Mouse (Mus musculus): ENCODE data around the gene Sorl1.
A peak's percentile ranks its signal among the peaks of the same experiment; 100 is the strongest.

Sorl1 gene

DNA sequence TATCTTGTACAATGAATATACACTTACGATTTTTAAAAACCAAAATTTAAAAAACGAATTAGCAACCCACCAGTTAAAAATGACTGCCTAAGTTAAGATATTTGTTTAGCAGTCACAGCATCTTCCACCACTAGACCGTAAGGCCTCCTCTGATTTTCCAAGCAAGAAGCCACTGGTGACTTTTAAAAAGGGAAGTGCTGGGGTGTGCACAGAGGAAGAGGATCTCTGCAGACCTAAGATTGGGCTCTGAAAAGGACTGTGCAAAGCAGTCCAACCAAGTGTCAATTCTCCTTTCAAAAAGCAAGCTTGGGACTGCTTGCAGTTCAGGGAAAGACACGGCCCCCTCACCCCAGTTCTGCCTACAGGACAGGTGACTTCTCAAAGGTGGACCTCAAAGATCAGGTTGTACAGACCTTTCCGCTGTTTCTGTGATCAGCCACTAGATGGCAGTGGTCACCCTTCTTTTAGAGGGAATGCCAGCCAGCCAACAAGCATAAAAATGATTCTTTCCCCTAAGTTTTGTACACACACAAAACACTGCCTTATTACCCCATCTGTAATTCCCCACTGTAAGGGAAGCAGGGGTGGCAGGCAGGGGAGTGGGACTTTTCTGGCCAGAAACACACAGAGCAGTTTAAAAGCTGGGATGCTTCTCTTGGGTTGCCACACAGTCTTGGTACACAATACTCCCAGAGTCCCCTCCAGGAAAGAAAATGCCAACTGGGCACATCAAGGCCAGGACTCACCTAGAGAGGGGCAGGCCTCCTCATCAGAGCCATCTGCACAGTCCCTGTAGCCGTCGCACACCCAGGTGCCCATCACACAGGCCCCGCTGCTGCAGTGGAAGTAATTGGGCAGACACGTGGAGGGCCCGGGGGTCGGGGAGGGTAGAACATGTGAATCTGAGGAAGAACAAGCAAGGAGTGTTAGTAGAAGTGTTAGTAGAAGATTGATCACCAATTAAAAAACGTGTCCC is 124.3 kb downstream of the Sorl1 start:
- DNase-seq, result peak; percentile 55 to 59

DNA sequence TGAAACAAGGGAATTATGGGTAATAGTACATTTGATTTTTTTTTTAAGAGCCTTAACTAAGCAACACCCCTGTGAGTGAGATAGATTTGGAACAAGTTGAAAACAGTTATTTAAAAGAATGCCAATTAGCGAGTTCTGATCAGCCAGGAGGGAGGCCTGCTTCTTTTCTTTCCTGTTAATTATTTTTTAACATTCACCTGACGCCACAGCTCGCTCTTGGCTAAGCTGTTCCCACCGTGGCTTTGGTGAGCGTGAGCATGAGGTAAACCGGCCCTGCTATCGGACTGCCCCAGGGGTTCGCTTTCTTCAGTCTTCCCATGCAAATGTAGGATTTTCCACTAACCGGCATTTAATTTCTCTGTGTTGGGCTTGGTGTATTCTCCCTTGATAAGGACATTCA is 128.8 kb downstream of the Sorl1 start:
- DNase-seq, result peak in 1 of 2 experiments; percentile 18

DNA sequence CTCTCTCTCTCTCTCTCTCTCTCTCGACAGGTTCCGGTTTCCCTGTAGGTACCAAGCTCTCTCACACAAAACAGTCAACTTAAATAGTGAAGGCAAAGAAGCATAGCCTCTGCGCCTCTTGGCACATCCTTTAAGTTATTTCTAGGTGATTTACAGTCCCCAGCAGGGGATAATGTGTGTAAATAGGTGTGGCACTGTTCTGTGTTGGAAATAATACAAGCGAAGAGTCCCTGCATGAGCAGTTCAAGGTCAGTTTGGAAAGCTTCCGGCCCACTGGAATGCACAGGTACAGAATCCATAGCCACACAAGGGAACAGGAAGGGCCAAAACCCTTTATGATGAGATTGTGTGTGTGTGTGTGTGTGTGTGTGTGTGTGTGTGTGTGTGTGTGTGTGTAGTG is 130.3 kb downstream of the Sorl1 start:
- no peak for DNase-seq

DNA sequence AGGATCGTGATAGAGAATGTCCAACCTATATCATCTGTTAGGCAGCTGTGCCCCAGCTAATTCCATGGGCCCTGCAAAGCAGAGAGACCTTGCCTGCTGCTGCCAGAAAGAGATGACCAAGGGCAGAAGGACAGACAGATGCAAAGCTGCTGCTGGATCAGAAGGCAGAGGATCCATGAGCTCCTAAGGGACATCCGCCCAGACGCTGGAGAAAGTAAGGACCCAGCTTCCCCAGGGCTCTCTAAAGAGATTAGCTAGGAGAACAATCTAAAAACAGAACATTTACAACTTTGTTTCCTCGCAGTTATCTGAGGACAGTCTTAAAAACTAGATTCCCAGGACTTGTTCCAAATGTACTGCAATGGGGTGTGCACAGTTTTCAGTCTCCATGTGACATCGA is 131.3 kb downstream of the Sorl1 start:
- no peak for DNase-seq

GRCm38 (mm10) chr9:41985636-41986035 is 138.5 kb downstream of the Sorl1 start:
- DNase-seq, result no peak

DNA sequence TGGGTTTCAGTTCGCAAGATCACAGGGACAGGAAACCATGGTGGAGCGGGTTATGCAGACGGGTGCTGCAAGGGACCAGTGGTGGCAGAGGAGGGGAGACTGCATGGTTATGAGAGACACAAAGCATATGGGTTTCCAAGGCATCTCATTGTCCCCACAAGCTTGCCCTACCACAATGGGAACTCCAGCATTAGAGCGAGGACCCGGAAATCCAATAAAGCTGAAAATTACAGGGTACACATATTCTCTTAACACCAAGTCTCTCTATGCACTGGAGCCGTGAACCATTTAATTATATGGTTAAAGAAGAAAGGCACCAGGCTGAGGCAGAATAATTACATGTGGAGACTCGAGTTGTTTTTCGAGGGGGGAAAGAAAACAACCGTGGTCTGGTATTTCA is 139.0 kb downstream of the Sorl1 start:
- no peak for DNase-seq

- no peak for DNase-seq
Observed at GRCm38 (mm10) chr9:41984306-41984705, 139.8 kb downstream of the Sorl1 start.

- DNase-seq, result peak in 1 of 2 experiments; percentile 15
Observed at GRCm38 (mm10) chr9:41983286-41983685, 140.8 kb downstream of the Sorl1 start.

- DNase-seq, result no peak
Observed at GRCm38 (mm10) chr9:41982760-41983159, 141.3 kb downstream of the Sorl1 start.

DNA sequence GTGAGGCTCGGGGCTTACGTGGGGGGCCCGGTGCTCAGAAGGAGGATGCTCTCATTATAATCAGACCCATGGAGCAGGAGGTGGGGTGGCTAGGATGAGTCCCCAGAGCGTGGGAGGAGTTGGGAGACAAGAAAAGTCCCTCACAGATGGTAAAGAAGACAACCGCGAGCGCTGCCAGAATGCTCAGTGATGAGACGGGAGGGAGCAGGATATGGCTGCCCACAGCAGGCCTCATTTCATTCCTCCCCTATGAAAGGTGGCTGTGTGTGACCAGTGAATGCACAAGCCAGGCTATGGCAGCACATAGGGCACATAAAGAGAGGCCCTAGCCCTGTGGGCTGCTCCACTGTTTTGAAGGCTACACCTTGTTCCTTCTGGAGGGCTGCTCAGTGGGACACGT is 142.1 kb downstream of the Sorl1 start:
- no peak for DNase-seq

- no peak for DNase-seq
Observed at GRCm38 (mm10) chr9:41981306-41981705, 142.8 kb downstream of the Sorl1 start.

DNA sequence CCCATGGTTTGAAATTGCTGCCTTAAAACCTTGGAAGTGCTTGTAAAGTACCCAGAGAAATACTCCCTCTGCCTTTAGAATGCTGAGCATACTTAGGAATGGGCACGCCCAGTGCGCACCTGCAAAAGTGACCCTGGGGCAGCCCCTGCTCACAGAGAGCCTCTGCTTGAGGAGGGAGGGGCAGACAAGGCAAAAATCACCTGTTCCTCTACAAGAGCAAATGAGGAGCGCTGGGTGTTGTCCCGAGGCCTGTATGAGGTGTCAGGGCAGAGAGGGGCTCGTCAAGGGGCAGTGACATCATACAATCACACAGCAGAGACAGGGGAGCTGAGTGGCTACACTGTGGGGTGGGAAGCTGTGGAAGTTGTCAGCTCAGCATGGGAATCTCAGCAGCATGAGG is 143.3 kb downstream of the Sorl1 start:
- DNase-seq, result no peak

DNA sequence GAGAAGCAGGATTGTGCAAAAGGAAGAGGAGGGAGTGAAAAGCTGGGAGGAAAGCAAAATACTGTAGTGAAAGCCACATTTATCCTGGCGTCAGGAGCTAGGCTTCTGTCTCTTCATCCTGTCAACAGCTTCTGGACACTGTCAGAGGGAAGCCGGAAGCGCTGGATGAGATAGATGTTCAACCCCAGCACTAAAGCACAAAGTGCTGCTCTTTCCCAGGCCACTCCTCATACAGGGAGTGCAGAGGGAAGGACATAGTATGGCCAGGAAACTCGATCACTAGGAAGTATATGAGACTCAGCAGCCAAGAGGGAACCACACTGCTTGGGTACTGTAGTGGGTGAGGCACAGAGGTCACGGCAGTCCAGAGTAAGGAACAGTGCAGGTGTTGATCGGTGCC is 145.7 kb downstream of the Sorl1 start:
- no peak for DNase-seq

GRCm38 (mm10) chr9:41975968-41976367 is 148.1 kb downstream of the Sorl1 start:
- DNase-seq, result no peak

GRCm38 (mm10) chr9:41974661-41975060 is 149.4 kb downstream of the Sorl1 start:
- DNase-seq, result no peak

GRCm38 (mm10) chr9:41973775-41974657 is 150.1 kb downstream of the Sorl1 start:
- peak; percentile 75 to 78 for DNase-seq

DNA sequence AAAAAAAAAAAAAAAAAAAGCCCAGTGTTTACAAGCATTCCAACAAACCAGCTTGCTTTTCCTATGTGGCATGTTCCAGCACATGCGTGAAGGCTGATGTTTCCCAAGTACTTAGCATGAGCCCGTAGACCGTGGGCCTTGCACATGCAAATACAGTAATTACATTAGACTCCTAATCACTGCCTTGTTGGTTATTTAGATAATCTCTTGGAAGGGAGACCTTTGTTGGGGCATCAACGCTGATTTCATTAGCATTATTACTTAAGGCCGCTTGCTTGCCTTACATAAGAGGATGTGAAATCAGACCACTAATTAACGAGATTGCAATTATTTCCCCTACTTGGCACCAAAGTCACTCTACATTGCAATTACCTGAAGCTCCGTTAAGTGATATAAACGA is 154.1 kb downstream of the Sorl1 start:
- DNase-seq, result no peak

DNA sequence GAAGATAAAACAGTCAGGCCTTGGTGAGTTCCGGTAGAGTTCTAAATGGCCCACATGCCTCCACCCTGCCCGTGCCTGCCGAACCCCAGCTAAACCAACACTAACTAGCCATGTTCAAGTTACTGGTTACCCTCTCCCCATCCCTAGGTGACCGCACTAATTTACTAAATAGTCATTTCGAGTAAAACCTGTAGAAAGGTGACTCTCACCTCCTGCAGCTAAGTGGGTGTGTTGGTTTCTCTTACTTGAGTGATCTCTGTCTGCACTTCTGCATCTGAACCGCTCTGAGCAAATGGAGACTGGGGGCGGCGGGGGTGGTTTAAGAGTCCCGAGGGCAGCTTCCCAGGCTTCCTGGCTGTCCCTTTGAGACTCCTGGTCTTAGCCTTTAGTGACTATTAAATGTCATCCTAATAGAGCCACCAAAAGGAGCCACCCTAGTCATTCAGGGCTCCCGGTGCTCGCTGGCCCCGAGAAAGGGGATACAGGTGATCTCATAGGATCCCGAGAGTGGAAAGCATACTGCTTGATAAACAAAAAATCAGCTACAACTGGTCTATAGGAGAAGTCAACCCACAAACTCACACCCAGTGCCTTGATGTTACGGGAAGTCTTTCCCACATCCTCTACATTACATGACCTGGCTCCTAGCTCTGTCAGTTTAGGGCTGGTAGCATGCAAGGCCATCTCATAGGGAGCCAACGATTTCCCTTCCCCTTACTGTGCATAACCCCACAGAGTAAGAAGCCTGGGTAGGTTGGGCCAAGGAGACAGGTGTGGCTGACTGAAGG is 155.2 kb downstream of the Sorl1 start:
- DNase-seq, result no peak

DNA sequence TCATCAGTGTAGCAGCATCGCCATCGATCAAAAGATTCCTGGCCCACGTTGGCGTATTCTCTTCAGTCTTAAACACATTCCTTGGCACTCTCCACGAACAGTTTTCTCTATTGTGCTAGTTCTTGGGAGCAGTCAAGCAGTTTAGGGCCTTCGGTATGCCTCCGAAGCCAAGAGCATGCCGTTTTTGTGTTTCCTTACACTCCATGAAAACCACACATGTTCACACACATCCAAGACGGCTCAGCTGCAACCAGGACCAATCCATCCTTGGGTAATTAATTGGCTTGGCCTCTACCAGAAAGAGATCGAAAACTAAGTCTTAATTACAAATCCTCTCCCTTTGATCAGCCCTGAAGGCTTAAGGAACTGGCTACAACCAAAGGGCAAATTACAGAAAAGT is 162.8 kb downstream of the Sorl1 start:
- no peak for DNase-seq

DNA sequence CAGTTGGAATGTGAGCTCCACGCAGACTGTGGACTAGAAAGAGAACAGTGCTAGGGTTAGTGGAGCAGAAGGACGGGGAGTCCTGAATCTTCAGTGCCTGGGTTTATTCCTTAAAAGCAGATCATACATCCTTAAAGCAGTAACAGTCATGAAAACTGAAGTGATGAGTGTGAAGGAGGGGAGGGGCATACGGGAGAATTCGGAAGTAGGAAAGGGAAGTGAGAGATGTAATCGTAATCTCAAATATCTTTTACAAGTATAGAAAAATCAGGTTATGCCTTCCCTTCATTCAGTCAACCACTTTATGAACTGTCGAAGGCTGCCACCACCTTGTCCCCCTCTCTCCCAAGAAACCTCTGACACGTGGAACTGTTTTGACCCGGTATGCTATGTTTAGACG is 165.8 kb downstream of the Sorl1 start:
- no peak for DNase-seq

DNA sequence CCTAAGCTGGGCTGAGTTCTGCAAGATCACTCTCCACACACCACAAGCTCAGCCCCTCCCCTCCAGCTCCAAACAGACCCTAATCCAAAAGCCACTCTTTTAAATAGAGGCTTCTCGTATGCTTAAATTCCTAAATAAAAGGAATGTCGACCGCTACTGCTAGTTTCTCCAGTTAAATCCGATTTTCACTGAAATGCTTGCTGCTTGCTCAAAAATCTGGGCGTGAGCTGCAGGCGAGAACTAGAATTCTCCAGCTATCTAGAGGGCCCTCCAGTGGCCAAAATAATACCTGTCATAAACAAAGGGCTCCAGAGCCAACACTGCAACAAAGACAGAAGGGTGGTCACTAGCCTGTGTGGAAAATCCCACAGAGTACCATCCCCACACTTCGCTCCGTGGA is 170.6 kb downstream of the Sorl1 start:
- DNase-seq, result peak; percentile 71 to 82

DNA sequence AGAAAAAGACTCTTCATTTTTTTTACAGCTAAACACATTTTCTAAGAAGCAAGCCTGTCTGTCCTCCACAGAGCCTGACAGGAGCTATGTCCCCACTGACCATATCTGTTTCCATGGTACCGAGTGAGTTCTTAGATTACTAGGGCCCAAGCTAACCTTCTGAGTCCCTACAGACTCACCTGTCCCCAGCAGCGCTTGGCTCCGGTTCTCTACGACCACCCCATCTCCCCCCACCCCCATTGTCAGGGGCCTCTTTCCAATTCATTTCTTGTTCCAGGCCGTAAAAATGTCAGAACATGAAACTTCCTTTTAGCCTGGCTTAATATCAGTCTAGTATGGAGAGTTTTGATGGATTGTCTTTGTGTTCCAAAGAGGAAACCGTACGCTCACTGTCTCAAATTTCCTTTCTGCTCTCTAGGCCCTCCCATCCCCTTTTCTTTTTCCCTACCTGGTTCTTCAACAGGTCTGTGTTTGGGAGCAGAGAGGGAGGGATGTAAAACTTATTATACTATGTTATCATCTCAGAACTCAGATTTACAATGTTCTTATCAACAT is 171.4 kb downstream of the Sorl1 start:
- DNase-seq, result peak in 1 of 2 experiments; percentile 18

Data from kidney, postnatal 4 days (tissue).